Mouse (Mus musculus): ENCODE results near the gene Tcl1b5. TPM values are rescaled to one million over a fixed set of nuclear protein-coding genes. Genes with fewer than 3 reads are reported as not detected.
"Not testable (repeated sequence)": the region's sequence is repeated elsewhere in the genome, so short reads cannot be mapped to it uniquely, and the experiment has no call there.

Gene Tcl1b5
- not detected in 2 replicates for total RNA-seq (2017)

GRCm38 (mm10) chr12:105176044-105176443 is at the start of gene Tcl1b5:
Gene Tcl1b5 (plus strand): TSS chr12:105176344.
- ATAC-seq (replicated peaks in 1 of 2; ENCODE audit: insufficient read depth in 1 of 2, low FRiP score in 2 of 2, low TSS enrichment in 1 of 2, low read depth in 1 of 2, poor library complexity in 2 of 2, severe bottlenecking in 2 of 2): not testable (repeated sequence)

DNA sequence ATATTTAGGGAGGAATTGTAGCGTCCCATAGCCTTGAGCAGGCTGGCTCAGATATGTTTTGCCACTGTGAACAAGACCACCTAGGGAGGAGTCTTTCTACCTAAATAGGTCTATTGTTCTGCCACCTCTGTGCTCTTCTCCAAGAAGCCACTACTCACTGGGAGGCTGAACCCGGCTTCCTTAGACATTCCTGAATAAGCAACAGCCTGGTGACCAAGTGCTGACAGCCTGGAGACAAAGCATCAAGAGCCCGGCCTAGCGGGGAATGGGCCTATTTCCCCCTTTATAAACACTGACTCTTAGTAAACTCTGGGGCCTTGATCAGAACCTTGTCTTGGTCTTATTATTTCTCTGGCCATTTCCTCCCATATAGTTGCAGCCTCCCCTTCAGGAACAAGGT is 49.6 kb upstream of the Tcl1b5 start:
- no peak for ATAC-seq (replicated peaks in 1 of 2; ENCODE audit: insufficient read depth in 1 of 2, low FRiP score in 2 of 2, low TSS enrichment in 1 of 2, low read depth in 1 of 2, poor library complexity in 2 of 2, severe bottlenecking in 2 of 2)

- no peak for ATAC-seq (replicated peaks in 1 of 2; ENCODE audit: insufficient read depth in 1 of 2, low FRiP score in 2 of 2, low TSS enrichment in 1 of 2, low read depth in 1 of 2, poor library complexity in 2 of 2, severe bottlenecking in 2 of 2)
Observed at GRCm38 (mm10) chr12:105127607-105128006, 48.5 kb upstream of the Tcl1b5 start.

GRCm38 (mm10) chr12:105129494-105130205 is 46.5 kb upstream of the Tcl1b5 start:
- ATAC-seq (replicated peaks in 1 of 2; ENCODE audit: insufficient read depth in 1 of 2, low FRiP score in 2 of 2, low TSS enrichment in 1 of 2, low read depth in 1 of 2, poor library complexity in 2 of 2, severe bottlenecking in 2 of 2): peak; percentile 58 to 78; a peak in 3 of 4 replicates

- peak; percentile 71 to 72 for ATAC-seq (replicated peaks in 1 of 2; ENCODE audit: insufficient read depth in 1 of 2, low FRiP score in 2 of 2, low TSS enrichment in 1 of 2, low read depth in 1 of 2, poor library complexity in 2 of 2, severe bottlenecking in 2 of 2)
Observed at GRCm38 (mm10) chr12:105134167-105134566, 42.0 kb upstream of the Tcl1b5 start.

DNA sequence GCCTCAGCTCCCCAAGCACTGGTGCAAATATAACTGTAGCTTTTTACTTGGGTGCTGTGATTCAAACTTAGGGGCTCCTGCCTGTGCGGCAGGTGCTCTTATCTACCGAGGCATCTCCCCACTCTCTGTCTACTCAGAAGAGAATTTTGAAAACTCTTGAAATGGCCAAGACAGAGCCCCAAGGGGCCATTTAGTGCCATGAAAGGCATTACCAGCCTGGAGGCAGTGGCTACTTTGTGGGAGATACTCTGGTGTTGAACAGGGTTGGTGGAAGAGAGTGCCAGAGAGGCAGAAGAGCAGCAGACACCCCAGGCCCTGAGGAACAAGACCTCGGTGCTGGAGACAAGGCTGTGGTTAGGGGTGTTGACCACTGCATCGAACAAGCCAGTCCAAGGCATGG is 41.3 kb upstream of the Tcl1b5 start:
- ATAC-seq (replicated peaks in 1 of 2; ENCODE audit: insufficient read depth in 1 of 2, low FRiP score in 2 of 2, low TSS enrichment in 1 of 2, low read depth in 1 of 2, poor library complexity in 2 of 2, severe bottlenecking in 2 of 2): not testable (repeated sequence)

- ATAC-seq (replicated peaks in 1 of 2; ENCODE audit: insufficient read depth in 1 of 2, low FRiP score in 2 of 2, low TSS enrichment in 1 of 2, low read depth in 1 of 2, poor library complexity in 2 of 2, severe bottlenecking in 2 of 2): not testable (repeated sequence)
Observed at GRCm38 (mm10) chr12:105137729-105138128, 38.4 kb upstream of the Tcl1b5 start.

DNA sequence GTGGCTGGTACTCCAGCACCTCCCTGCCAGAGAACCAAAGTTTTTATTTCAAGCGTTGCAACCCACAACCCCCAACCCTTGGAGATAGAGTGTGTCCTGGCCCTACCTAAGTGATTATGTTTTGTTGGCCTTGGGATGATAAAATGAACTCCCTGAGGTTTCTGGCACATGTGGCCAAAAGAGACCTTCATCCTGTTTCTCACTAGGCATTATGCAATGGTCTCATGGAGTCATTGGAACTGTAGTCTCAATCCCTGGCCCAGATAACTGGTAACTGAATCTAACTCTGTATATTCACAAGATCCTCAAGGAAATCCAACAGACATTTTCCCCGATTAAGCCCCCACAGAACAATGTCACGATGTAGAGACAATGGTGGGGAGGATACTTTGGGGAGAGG is 33.0 kb upstream of the Tcl1b5 start:
- ATAC-seq (replicated peaks in 1 of 2; ENCODE audit: insufficient read depth in 1 of 2, low FRiP score in 2 of 2, low TSS enrichment in 1 of 2, low read depth in 1 of 2, poor library complexity in 2 of 2, severe bottlenecking in 2 of 2): no peak

GRCm38 (mm10) chr12:105144928-105145327 is 31.2 kb upstream of the Tcl1b5 start:
- peak; percentile 71 to 75 for ATAC-seq (replicated peaks in 1 of 2; ENCODE audit: insufficient read depth in 1 of 2, low FRiP score in 2 of 2, low TSS enrichment in 1 of 2, low read depth in 1 of 2, poor library complexity in 2 of 2, severe bottlenecking in 2 of 2)

DNA sequence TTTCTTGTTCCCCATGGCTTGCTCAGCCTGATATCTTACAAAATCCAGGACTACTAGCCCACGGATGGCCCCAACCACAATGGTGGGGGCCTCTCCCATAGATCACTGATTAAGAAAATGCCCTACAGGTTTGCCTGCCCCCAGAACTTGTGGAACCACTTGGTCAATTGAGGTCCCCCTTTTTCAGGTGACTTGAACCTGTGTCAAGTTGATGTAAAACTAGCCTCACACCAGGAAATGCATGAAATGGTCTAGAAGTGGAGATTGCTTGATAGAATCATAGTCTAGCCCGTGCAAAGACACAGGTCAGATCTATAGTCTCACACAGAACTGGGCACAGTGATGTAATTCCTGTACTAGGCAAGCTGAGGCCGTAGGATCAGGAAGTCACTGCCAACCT is 30.4 kb upstream of the Tcl1b5 start, which contains the start of gene Tcl1b2:
Tcl1b2 (plus strand) TSS at position 301 of the 400 bp plus-strand sequence.
- ATAC-seq (replicated peaks in 1 of 2; ENCODE audit: insufficient read depth in 1 of 2, low FRiP score in 2 of 2, low TSS enrichment in 1 of 2, low read depth in 1 of 2, poor library complexity in 2 of 2, severe bottlenecking in 2 of 2): no peak

GRCm38 (mm10) chr12:105155286-105155685 is 20.9 kb upstream of the Tcl1b5 start:
- ATAC-seq (replicated peaks in 1 of 2; ENCODE audit: insufficient read depth in 1 of 2, low FRiP score in 2 of 2, low TSS enrichment in 1 of 2, low read depth in 1 of 2, poor library complexity in 2 of 2, severe bottlenecking in 2 of 2): not testable (repeated sequence)

- peak; percentile 58 to 78 for ATAC-seq (replicated peaks in 1 of 2; ENCODE audit: insufficient read depth in 1 of 2, low FRiP score in 2 of 2, low TSS enrichment in 1 of 2, low read depth in 1 of 2, poor library complexity in 2 of 2, severe bottlenecking in 2 of 2)
Observed at GRCm38 (mm10) chr12:105158842-105159241, 17.3 kb upstream of the Tcl1b5 start.

GRCm38 (mm10) chr12:105159390-105159789 is 16.8 kb upstream of the Tcl1b5 start, which contains the start of gene Tcl1b1:
Gene Tcl1b1 (plus strand): TSS chr12:105159690.
- no peak for ATAC-seq (replicated peaks in 1 of 2; ENCODE audit: insufficient read depth in 1 of 2, low FRiP score in 2 of 2, low TSS enrichment in 1 of 2, low read depth in 1 of 2, poor library complexity in 2 of 2, severe bottlenecking in 2 of 2)

DNA sequence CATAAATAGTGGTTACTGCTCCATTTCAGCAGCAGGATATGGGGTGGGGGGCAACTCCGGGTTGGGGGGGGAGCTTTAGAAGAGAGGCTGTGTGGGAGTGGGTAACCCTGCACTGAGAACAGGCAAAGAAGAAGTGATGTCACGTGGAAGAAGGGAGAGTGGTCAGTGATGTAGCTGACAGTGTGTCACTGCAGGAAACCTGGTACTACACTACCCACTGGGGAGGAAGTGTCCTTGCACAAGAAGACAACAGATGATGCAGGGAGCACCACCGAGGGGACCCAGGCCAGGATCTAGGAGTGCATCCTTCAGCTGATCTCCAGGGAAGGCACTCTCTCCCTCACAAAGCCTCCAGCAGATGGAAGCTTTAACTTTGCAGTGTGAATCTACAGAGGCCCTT is 9.4 kb upstream of the Tcl1b5 start:
- peak; percentile 31 to 49; a peak in 1 of 4 replicates for ATAC-seq (replicated peaks in 1 of 2; ENCODE audit: insufficient read depth in 1 of 2, low FRiP score in 2 of 2, low TSS enrichment in 1 of 2, low read depth in 1 of 2, poor library complexity in 2 of 2, severe bottlenecking in 2 of 2)

DNA sequence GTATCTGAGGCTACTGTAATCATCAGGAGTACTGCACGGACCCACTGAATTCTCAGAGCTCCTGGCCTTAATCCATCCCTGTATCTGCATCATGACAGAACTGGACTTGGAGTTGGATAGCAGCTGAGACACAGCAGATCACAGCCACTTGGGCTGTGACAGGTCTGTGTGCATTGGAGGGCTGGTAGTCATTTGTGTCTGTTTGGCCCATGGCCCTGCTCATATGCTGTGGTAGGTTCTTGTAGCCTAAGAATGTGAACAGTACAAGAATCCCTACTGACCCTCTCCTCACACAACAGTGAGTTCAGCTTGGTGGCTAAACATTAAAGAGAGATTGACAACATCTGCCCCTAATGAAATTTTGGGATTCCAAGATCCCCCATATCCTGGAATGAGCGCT is 2.8 kb upstream of the Tcl1b5 start:
- ATAC-seq (replicated peaks in 1 of 2; ENCODE audit: insufficient read depth in 1 of 2, low FRiP score in 2 of 2, low TSS enrichment in 1 of 2, low read depth in 1 of 2, poor library complexity in 2 of 2, severe bottlenecking in 2 of 2): no peak

DNA sequence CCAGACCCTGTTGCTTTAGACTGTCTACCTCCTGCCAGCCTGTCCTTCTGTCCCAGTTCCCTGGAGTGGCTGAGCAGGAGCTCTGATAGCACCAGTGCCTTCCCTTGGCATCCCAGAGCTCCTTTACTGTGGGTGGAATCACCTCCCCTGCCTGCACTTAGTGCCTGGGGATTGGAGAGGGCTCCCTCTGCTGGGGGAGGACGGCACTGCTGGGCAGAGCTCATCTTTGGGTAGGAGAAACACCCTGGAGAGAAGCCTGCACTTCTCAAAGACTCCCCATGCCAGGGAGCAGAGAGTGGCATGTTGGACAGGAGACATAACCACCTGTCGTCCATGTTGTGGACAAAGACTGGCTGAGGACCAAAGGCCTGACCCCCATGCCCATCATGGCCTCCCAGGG is 1.8 kb upstream of the Tcl1b5 start:
- ATAC-seq (replicated peaks in 1 of 2; ENCODE audit: insufficient read depth in 1 of 2, low FRiP score in 2 of 2, low TSS enrichment in 1 of 2, low read depth in 1 of 2, poor library complexity in 2 of 2, severe bottlenecking in 2 of 2): peak; percentile 79 to 85

GRCm38 (mm10) chr12:105181040-105181644 is 5.0 kb downstream of the Tcl1b5 start:
- ATAC-seq (replicated peaks in 1 of 2; ENCODE audit: insufficient read depth in 1 of 2, low FRiP score in 2 of 2, low TSS enrichment in 1 of 2, low read depth in 1 of 2, poor library complexity in 2 of 2, severe bottlenecking in 2 of 2): peak; percentile 79 to 83

DNA sequence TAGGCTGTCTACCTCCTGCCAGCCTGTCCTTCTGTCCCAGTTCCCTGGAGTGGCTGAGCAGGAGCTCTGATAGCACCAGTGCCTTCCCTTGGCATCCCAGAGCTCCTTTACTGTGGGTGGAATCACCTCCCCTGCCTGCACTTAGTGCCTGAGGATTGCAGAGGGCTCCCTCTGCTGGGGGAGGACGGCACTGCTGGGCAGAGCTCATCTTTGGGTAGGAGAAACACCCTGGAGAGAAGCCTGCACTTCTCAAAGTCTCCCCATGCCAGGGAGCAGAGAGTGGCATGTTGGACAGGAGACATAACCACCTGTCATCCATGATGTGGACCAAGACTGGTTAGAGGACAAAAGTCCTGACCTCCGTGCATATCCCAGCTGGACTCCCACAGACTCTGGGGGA is 12.8 kb downstream of the Tcl1b5 start:
- ATAC-seq (replicated peaks in 1 of 2; ENCODE audit: insufficient read depth in 1 of 2, low FRiP score in 2 of 2, low TSS enrichment in 1 of 2, low read depth in 1 of 2, poor library complexity in 2 of 2, severe bottlenecking in 2 of 2): peak; percentile 76 to 85; a peak in 3 of 4 replicates

- not testable (repeated sequence) for ATAC-seq (replicated peaks in 1 of 2; ENCODE audit: insufficient read depth in 1 of 2, low FRiP score in 2 of 2, low TSS enrichment in 1 of 2, low read depth in 1 of 2, poor library complexity in 2 of 2, severe bottlenecking in 2 of 2)
Observed at GRCm38 (mm10) chr12:105190743-105191142, 14.6 kb downstream of the Tcl1b5 start, which contains the start of gene Tcl1b3. Gene Tcl1b3 (plus strand): TSS chr12:105191043.

All from hematopoietic stem cell, adult 5-6 weeks (primary cell).